9 mouse cellular contexts compared by ENCODE assay signal in the genomic region with DNA sequence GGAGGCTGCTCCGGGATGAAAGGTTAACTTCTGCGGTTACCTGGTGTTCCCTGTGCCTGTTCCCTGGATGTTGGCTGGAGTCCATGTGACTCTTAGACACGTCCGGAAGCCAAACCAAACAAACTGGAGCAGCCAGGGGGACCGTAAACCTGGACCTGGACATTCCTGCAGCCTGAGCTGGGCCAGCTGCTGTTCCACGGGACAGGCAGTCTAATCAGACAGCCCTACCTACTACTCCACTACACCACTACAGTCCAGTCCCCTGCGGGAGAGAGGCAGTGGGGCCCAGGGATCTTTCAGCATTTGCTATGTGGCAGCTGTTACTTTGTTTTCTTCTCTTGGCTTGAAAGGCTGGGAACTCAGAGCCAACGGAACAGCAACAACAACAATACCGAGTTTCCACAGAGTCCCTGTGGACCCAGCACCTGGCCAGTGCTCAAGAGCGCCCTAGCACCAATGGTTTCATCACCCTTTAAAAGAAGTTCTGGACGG. TPM values are rescaled to one million over a fixed set of nuclear protein-coding genes. Genes with fewer than 3 reads are reported as not detected.
DNase-seq lines count a peak whose midpoint lies in the region; ATAC-seq and TF ChIP-seq lines count a peak whose summit lies in the region.
"Had no signal": no experiment of that assay in that cellular context is flagged by ENCODE, and none has a peak within 500 bp of the region (broad histone marks: within the 10 kb centered on the region; RNA-seq: fewer than 3 reads in every experiment).

No protein-coding gene starts in this region.

- TF ChIP-seq EP300 in stomach, postnatal 0 days (optimal IDR thresholded peaks at IDR 0.05), result no peak

- H3K4me3 ChIP-seq in liver, embryonic 11.5 days (ENCODE audit: low read depth, low read length), result no peak overlapping the region
- H3K4me3 ChIP-seq in stomach, postnatal 0 days (ENCODE audit: low read depth, low read length), result no peak overlapping the region
- no peak overlapping the region for H3K4me3 ChIP-seq in midbrain, embryonic 15.5 days
- no peak overlapping the region for H3K4me3 ChIP-seq in forebrain, embryonic 15.5 days

- DNase-seq in ovary, adult 18-20 months (ENCODE audit: low spot score), result peak; percentile 28
- no peak for DNase-seq in ovary, postnatal 10 days (ENCODE audit: low spot score)
- DNase-seq in heart, postnatal 25 days (ENCODE audit: low spot score), result peak; percentile 67
- no peak for DNase-seq in liver, embryonic 11.5 days (ENCODE audit: low spot score)
- DNase-seq in stomach, postnatal 0 days (ENCODE audit: low spot score), result peak; percentile 91

- intact Hi-C loops in heart, postnatal 25 days (cut with DNase I), result no loop called here

- H3K27ac ChIP-seq in liver, embryonic 11.5 days (ENCODE audit: low read depth, low read length), result peak overlapping the region; percentile 60; the same call in 1 of the 2 replicates
- peak overlapping the region; percentile 89 for H3K27ac ChIP-seq in stomach, postnatal 0 days (replicated peaks)
- no peak overlapping the region for H3K27ac ChIP-seq in midbrain, embryonic 15.5 days
- no peak overlapping the region for H3K27ac ChIP-seq in forebrain, embryonic 15.5 days (replicated peaks)

- ATAC-seq in liver, embryonic 11.5 days (replicated peaks; ENCODE audit: low FRiP score), result peak; percentile 54
- ATAC-seq in stomach, postnatal 0 days (ENCODE audit: low FRiP score, low TSS enrichment), result peak; percentile 93
- no peak for ATAC-seq in midbrain, embryonic 15.5 days (replicated peaks)
- ATAC-seq in monocyte, adult 5-6 weeks (replicated peaks; ENCODE audit: insufficient number of reproducible peaks, low FRiP score, low TSS enrichment, poor library complexity, severe bottlenecking), result no peak
- ATAC-seq in forebrain, embryonic 15.5 days (replicated peaks), result no peak

- H3K4me1 ChIP-seq in liver, embryonic 11.5 days (replicated peaks; ENCODE audit: control insufficient read depth, insufficient read depth, low read length), result peaks cover 12% of the 10 kb centered on the region
- H3K4me1 ChIP-seq in stomach, postnatal 0 days (replicated peaks; ENCODE audit: control insufficient read depth, insufficient read depth), result peaks cover 7% of the 10 kb centered on the region; the same call in 1 of the 2 replicates
- no peaks in the 10 kb centered on the region for H3K4me1 ChIP-seq in midbrain, embryonic 15.5 days
- no peaks in the 10 kb centered on the region for H3K4me1 ChIP-seq in forebrain, embryonic 15.5 days

- 0 out of 2 replicates have a peak, but pooled peaks have one; percentile 7 for TF ChIP-seq CTCF in stomach, postnatal 0 days (IDR thresholded peaks at IDR 0.05; ENCODE audit: low read depth)

- H3K36me3 ChIP-seq in liver, embryonic 11.5 days (ENCODE audit: control insufficient read depth, insufficient read depth, low read length), result no peaks in the 10 kb centered on the region
- no peaks in the 10 kb centered on the region for H3K36me3 ChIP-seq in stomach, postnatal 0 days (ENCODE audit: control insufficient read depth, insufficient read depth, low read length)
- H3K36me3 ChIP-seq in midbrain, embryonic 15.5 days (replicated peaks), result no peaks in the 10 kb centered on the region
- H3K36me3 ChIP-seq in forebrain, embryonic 15.5 days, result no peaks in the 10 kb centered on the region
- H3K36me3 ChIP-seq: G1E had no signal

- no peaks in the 10 kb centered on the region for H3K9me3 ChIP-seq in liver, embryonic 11.5 days (ENCODE audit: control insufficient read depth, low read length)
- no peaks in the 10 kb centered on the region for H3K9me3 ChIP-seq in stomach, postnatal 0 days (ENCODE audit: control insufficient read depth, low read length)
- no peaks in the 10 kb centered on the region for H3K9me3 ChIP-seq in midbrain, embryonic 15.5 days
- H3K9me3 ChIP-seq in forebrain, embryonic 15.5 days, result no peaks in the 10 kb centered on the region
- H3K9me3 ChIP-seq: G1E had no signal

- WGBS in liver, embryonic 11.5 days, result 73% methylated on average over 11 of the region's 11 CpGs
- 25% methylated on average over 11 of the region's 11 CpGs for WGBS in stomach, postnatal 0 days
- 66% methylated on average over 11 of the region's 11 CpGs for WGBS in midbrain, embryonic 15.5 days
- whole genome bisulfite sequencing in forebrain, embryonic 15.5 days, result 73% methylated on average over 11 of the region's 11 CpGs

- H3K27me3 ChIP-seq in liver, embryonic 11.5 days (replicated peaks; ENCODE audit: control insufficient read depth, insufficient read depth, low read length), result no peaks in the 10 kb centered on the region
- H3K27me3 ChIP-seq in stomach, postnatal 0 days (ENCODE audit: control insufficient read depth, insufficient read depth, low read length), result no peaks in the 10 kb centered on the region
- H3K27me3 ChIP-seq in midbrain, embryonic 15.5 days (replicated peaks), result no peaks in the 10 kb centered on the region
- H3K27me3 ChIP-seq in forebrain, embryonic 15.5 days, result no peaks in the 10 kb centered on the region

- no peak overlapping the region for H3K9ac ChIP-seq in liver, embryonic 11.5 days (ENCODE audit: low read depth, low read length)
- H3K9ac ChIP-seq in stomach, postnatal 0 days (ENCODE audit: low read length), result peak overlapping the region; percentile 41; the same call in 1 of the 2 replicates
- no peak overlapping the region for H3K9ac ChIP-seq in midbrain, embryonic 15.5 days
- no peak overlapping the region for H3K9ac ChIP-seq in forebrain, embryonic 15.5 days (replicated peaks)

- peak overlapping the region; percentile 13; the same call in 1 of the 2 replicates for H3K4me2 ChIP-seq in liver, embryonic 11.5 days
- H3K4me2 ChIP-seq in stomach, postnatal 0 days (replicated peaks; ENCODE audit: low read depth), result peak overlapping the region; percentile 31
- H3K4me2 ChIP-seq in midbrain, embryonic 15.5 days, result no peak overlapping the region
- H3K4me2 ChIP-seq in forebrain, embryonic 15.5 days (replicated peaks), result no peak overlapping the region

RNA-seq across cellular contexts. Expression of a gene that starts 8.5 kb away (rescaled TPM):
- total RNA-seq in heart, postnatal 25 days (2021), result 100 to 1,000 TPM; 180 to 257 TPM
- polyA plus RNA-seq in liver, embryonic 11.5 days (2014; fragmentation: Nextera tagmentation; extraction: Ambion mirVana), result 110 and 115 TPM in 2 replicates
- polyA plus RNA-seq in stomach, postnatal 0 days (2015; fragmentation: Nextera tagmentation; extraction: Ambion mirVana), result 224 and 255 TPM in 2 replicates
- polyA plus RNA-seq in midbrain, embryonic 15.5 days (2015; fragmentation: Nextera tagmentation; extraction: Ambion mirVana), result 69.3 and 76.4 TPM in 2 replicates
- 155 to 165 TPM (median 163 TPM) in 3 replicates for total RNA-seq in monocyte, adult 5-6 weeks (2017)
- polyA plus RNA-seq in forebrain, embryonic 15.5 days (2015; fragmentation: Nextera tagmentation; extraction: Ambion mirVana), result 62.5 and 66.5 TPM in 2 replicates

RNA-seq across cellular contexts. Expression of a gene that starts 48.8 kb away (rescaled TPM):
- total RNA-seq in heart, postnatal 25 days (2021), result under 1 TPM; 0.14 to 0.26 TPM
- not detected in 2 replicates for polyA plus RNA-seq in liver, embryonic 11.5 days (2014; fragmentation: Nextera tagmentation; extraction: Ambion mirVana)
- polyA plus RNA-seq in stomach, postnatal 0 days (2015; fragmentation: Nextera tagmentation; extraction: Ambion mirVana), result 0.10 and 0.22 TPM in 2 replicates
- 0.05 and 0.06 TPM in 2 replicates for polyA plus RNA-seq in midbrain, embryonic 15.5 days (2015; fragmentation: Nextera tagmentation; extraction: Ambion mirVana)
- 0.49 to 1.2 TPM in 2 of 3 replicates, not detected in the other for total RNA-seq in monocyte, adult 5-6 weeks (2017)
- polyA plus RNA-seq in forebrain, embryonic 15.5 days (2015; fragmentation: Nextera tagmentation; extraction: Ambion mirVana), result not detected in 2 replicates
- polyA plus RNA-seq: G1E had no signal

RNA-seq across cellular contexts. Expression of a gene that starts 56.4 kb away (rescaled TPM):
- 1 to 10 TPM in 1 of 2 experiments, under 1 TPM in 1; 0.49 to 1.7 TPM for total RNA-seq in heart, postnatal 25 days (2021)
- polyA plus RNA-seq in liver, embryonic 11.5 days (2014; fragmentation: Nextera tagmentation; extraction: Ambion mirVana), result not detected in 2 replicates
- 0.44 and 0.62 TPM in 2 replicates for polyA plus RNA-seq in stomach, postnatal 0 days (2015; fragmentation: Nextera tagmentation; extraction: Ambion mirVana)
- 0.45 and 0.52 TPM in 2 replicates for polyA plus RNA-seq in midbrain, embryonic 15.5 days (2015; fragmentation: Nextera tagmentation; extraction: Ambion mirVana)
- total RNA-seq in monocyte, adult 5-6 weeks (2017), result 77.4 to 130 TPM (median 92.6 TPM) in 3 replicates
- polyA plus RNA-seq in forebrain, embryonic 15.5 days (2015; fragmentation: Nextera tagmentation; extraction: Ambion mirVana), result 0.22 and 0.50 TPM in 2 replicates

Comparison
In these comparisons a context has a peak if more than half of its experiments do, and no peak if none do; other contexts are left out.
1. DNase-seq: peak in ovary, adult 18-20 months (single experiment), heart, postnatal 25 days (single experiment) and stomach, postnatal 0 days (single experiment); none in ovary, postnatal 10 days (single experiment) and liver, embryonic 11.5 days (single experiment).
2. ATAC-seq: peak in liver, embryonic 11.5 days (single experiment) and stomach, postnatal 0 days (single experiment); none in midbrain, embryonic 15.5 days (single experiment), monocyte, adult 5-6 weeks (single experiment) and forebrain, embryonic 15.5 days (single experiment).
3. H3K27ac ChIP-seq: peak in liver, embryonic 11.5 days (single experiment) and stomach, postnatal 0 days (single experiment); none in midbrain, embryonic 15.5 days (single experiment) and forebrain, embryonic 15.5 days (single experiment).
4. H3K4me2 ChIP-seq: peak in liver, embryonic 11.5 days (single experiment) and stomach, postnatal 0 days (single experiment); none in midbrain, embryonic 15.5 days (single experiment) and forebrain, embryonic 15.5 days (single experiment).